Mouse (Mus musculus): ENCODE results near the gene Gm21788. TPM values are rescaled to one million over a fixed set of nuclear protein-coding genes. Genes with fewer than 3 reads are reported as not detected.
"Not testable (repeated sequence)": the region's sequence is repeated elsewhere in the genome, so short reads cannot be mapped to it uniquely, and the experiment has no call there.

The Gm21788 gene
- total RNA-seq (2021): not detected
- long read RNA-seq, experiment 1: 0 reads
- long read RNA-seq, experiment 2: 0 reads

DNA sequence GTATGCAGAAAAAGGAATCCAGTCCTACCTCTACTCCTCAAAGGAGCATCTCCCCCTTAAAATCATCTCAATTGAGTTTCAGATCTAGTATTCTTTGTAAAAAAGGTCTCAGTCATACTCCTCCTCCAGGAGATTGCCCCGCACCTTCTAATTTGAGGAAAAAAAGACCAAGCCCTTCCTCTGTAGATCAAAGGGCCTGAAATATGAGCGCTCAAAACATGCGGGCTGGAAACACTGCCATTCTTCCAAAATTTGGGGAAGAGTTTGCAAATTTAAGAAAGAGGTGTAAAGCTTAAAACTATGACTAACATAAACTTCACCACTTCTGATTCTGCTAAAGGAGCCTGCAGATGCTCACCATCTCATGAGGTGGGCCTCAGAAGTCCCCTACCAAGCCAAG lies at the start of gene Gm21788:
TSS of gene Gm21788 (plus strand) at position 301 of the 400 bp plus-strand sequence.
- DNase-seq (ENCODE audit: low spot score in 2 of 2); intact Hi-C loops (cut with DNase I): not testable (repeated sequence)

Other genes starting within 250 kb of the Gm21788 start
- not detected for gene Gm21244, start 235.7 kb upstream of the Gm21788 start, total RNA-seq (2021)
- gene Gm28998, start 151.2 kb upstream of the Gm21788 start, total RNA-seq (2021): not detected
- gene Gm20826, start 233.5 kb downstream of the Gm21788 start, total RNA-seq (2021): under 1 TPM in 1 of 2 experiments, not detected in 1; 0.11 TPM